Mouse (Mus musculus) c-Kit-negative CD71-positive TER-119-positive erythroid progenitor cells, embryonic 14.5 days (primary cell): ENCODE data around the gene Prkca.

Experiments
- DNase-seq: peaks from one replicate; pipeline ENCODE4 v3.0.0-alpha.2; 2013; ENCODE audit warnings: low read depth, low spot score

Prkca gene

DNA sequence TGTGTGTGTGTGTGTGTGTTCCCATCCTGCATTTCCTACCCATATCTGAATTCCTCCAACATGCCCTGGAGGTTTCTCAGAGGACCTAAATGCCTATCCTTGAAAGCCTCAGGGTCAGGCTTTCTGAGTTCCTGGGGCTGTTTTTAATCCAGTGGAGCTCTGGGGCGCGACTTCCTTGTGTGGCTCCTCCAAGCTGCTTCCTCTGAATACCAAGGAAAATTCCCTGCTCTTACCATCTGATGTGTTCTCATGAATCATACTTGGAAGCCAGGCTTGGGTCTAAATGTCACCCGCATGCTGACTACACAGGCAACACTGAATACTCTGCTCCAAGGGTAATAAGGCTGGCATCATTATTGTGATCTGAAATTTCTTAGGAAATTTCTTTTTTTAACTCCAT lies 279.3 kb downstream of the Prkca start:
- DNase-seq = no peak

DNA sequence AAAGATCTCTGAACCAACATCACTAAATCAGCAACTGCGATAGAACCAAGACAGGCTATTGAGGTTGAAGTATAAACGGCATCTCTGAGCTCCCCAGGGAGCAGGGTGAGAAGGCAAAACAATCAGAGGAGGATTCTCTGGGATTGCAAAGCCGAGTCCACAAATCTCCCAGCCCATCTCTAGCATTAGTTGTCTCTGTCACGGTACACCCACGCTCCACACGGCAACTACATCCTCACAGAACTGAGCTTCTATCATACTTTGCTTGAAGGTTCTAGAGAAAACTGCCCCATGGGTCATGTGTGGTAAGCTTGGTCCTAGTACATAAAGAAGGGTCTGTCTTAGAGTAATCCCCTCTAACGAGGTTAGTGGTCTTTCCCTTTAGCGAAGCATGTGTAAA lies 280.6 kb downstream of the Prkca start:
- no peak for DNase-seq

DNA sequence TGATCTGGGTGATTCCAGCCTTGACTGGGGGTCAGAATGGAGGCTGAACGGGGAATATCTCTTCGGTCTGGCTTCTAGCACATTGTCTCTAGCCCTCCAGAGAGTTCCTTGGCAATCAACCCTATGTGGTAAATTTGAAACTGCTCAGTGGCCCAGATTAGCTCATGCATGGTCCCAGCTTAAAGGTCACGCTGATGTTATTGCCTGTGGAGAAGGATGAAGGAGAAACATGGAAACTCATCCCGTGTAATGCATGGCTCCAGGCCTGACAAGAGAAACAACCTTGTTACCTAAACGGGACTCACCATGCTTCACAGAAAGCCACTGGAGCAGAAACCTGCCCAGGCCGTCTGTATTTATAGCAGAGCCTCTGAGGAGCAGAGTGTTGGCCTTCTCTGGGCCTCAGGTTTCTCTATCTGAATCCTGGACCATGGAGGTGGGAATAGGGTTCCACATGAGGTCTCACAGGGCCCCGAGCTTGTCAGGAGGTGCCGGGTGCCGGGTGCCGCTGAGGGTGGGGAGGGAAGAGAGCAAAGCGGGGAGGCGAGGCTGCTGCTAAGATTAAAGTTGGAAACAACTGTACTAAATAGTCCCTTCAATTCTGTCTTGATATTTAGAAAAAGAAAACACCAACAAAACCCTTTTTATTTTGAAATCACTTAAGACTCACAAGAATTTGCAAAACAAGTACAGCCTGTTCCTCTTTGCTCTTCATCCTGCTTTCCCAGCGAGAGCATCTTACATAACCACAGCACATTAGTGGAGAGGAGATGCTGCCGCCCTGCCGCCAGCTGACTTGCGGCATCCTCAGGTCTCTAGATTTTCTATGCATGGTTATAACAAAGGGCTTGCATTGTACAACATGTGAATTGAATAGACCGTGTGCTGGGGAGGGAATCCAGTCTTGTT lies 281.9 kb downstream of the Prkca start:
- no peak for DNase-seq

DNA sequence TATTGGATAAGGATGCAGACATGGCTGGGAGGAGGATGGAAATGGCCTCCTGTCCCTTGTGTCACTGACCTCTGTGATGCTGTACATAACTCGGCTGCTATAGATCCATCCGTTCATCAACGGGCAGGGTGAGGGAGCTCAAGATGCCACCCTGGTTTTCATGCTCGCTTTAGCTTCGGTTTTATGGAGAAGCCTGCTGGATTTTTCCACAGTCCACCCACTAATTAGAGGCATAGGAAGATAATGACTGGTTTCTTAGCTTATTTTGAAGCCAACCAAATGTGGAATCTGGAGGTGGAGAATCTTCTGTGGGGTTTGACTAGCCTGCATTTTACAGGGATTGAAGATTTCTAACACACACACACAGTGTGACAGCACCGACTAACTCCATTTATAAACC lies 286.6 kb downstream of the Prkca start:
- DNase-seq = no peak

DNA sequence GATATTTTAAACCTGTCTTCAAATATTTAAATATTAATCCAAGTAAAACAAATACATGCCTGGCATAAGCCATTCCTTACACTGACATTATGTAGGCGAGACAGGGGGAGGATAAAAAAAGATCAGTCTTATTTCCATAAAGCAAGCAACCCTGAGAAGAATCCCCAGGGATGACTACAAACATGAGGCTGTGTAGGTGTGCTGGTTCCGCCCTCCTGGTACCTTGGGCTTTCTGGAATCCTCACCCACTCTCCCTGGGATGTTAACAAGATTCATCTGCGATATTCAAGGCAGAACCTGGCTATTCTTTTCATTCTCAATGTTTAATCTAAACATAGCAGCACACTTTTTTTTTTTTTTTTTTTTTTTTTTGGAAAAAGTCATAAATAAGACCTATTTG lies 289.1 kb downstream of the Prkca start:
- DNase-seq = no peak

DNA sequence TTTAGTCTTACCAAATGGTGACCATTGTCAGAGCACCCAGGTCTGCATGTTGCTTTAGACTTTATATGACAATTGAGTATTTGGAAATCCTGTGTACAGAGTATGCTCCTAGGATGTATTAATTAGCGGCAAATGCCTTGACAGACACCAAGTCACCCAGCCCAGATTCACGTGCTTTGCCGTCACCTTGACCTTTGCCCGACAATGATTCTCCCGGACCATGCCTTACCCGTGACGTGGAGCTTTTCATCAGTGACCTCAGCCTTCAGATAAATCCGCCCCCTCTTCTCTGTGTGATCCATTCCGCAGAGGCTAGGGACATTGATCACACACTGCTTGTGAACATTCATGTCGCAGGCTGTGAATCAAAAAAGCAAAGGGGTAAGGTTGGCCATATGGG lies 290.0 kb downstream of the Prkca start:
- no peak for DNase-seq

DNA sequence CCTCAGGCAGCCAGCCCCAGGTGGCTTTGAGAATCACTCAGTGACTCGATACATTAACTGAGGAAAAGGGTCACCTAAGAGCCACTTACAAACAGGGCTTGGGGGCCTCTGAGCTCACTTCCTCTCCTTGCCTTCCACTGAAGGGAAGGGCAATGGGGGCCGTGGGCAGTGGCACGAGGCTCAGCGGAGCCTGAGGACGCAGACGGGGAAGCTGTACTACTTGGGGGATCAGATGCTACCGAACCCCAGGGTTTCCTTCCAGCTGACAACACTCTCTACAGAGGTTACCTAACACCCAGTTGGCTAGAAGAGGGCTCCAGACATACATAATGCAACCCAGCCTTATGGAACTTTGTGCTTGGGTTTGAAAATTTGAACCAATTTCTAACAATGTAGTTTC lies 302.1 kb downstream of the Prkca start:
- no peak for DNase-seq

DNA sequence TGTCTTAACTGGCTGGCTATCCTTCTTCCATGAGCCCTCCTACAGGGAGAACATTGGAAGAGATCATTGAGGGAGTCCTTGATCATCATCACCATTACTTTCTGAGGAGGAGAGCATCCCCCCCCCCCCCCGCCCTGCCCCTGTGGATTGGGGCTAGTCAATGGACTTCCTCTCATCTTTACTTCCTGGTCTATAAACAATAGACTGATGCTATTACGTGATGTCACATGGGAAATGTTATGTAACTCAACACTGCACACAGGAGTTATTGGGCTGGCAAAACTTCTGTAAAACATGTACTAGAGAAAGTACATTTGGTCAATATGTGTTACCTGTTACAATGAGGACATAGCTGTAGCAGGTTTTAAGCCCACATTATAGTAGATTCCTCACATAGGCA lies 302.9 kb downstream of the Prkca start:
- DNase-seq = no peak

DNA sequence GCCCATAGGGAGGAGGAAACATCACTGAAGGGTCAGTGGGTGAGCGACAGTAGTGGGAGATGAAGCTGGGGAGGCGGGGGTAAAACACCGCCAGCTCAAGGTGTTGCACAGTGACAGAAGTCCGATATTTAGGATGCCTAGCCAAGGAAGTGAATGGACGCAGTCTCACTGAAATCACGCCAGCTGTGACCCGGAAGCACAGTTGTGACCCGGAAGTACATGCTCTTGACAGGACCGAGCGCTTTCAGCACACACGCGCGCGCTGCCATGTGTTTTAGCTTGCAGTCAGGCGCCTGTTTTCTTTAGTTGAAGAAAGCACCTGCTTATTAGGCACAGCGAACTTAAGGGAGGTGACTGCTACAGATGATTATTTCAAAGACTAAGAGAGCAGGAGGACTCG lies 304.0 kb downstream of the Prkca start:
- no peak for DNase-seq

DNA sequence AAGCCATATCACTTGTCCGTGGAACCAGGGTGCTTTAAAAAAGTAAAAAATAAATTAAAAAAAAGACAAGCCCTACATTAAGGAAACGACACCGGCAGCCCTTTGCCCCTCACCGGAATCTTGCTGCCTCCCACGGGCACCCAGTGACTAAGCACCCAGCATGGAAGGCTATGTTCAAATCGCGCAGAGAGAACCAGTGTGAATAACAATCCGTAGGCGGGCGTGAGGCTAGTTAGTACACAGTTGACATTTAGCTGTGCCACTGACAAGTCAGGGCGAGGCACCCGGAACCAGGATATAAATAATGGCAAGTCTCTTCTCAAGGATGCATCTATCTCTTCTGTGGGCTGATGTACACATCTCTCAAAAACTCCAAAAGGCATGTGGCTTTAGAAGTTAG lies 304.7 kb downstream of the Prkca start:
- no peak for DNase-seq

DNA sequence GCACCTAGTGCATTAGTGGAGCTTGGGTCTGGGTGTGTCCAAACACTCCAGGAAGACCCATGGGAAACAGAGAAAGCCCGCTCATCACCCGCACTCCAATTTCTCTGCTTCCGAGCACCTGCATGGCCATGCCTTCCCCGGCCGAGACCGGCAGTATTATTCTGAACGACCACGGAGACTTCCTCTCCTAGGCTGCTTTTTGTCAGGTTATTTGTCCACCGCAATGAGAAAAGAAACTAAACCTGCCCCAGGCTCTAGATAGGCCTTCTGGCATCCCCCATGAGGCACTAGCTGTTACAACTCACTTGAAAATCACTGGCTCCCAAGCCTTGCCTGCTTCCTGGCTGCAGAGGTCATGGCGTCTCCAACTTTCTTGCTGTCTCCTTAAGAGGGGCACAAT lies 307.4 kb downstream of the Prkca start:
- DNase-seq = no peak

DNA sequence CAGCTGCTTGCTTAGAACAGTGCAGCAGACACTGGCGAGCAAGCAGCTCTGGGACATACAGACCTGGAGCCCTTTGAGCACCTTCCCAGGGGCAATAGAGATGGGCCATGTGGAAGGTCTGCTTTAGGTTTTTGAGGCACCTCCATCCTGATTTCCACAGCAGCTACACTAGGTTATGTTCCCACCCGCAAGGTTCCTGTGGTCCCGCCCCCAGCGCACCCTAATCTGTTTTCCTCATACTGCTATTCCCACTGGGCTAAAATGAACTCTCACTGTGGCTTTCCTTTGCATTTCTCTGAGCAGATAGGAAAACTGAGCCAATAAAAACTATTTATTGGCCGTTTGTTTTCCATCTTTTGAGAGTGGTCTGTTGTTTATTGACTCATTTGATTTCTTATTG lies 308.0 kb downstream of the Prkca start:
- no peak for DNase-seq

DNA sequence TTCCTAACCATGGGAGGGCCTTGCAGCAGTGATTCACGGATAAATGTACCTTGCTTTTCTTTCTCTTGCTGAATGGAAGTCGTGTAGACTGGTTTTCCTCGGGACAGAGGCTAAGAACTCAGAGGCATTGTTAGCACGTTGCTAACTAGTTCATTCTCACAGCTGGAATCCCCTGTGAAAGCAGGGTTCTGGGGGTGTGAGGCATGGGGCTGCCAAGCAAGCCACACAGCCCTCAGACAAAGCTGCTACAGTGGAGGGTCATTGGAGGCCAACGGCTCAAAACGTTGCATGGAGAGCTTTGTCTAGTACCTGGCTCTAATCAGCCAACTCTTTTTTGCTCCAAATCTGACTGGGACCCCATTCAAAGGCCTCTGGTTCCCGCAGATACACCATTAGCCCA lies 309.4 kb downstream of the Prkca start:
- DNase-seq = no peak

DNA sequence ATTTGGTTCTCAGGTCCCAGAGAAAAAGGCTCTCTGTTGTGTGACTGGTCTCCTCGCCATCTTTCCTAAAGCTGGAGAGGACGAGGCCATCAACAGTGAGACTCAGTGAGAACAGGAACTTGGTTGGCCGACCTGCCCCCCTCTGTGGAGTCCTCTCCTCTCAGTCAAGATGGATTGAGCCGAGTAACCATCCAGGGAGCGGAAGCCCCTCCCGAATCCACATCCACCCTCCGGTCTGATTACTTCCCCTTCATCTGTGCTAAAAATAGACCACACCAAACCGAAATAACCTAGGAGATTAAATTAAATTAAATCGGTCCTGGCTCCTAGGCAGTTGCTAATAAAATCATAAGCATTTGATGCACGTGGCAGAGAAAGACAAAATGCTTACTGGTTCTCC lies 311.2 kb downstream of the Prkca start:
- no peak for DNase-seq

DNA sequence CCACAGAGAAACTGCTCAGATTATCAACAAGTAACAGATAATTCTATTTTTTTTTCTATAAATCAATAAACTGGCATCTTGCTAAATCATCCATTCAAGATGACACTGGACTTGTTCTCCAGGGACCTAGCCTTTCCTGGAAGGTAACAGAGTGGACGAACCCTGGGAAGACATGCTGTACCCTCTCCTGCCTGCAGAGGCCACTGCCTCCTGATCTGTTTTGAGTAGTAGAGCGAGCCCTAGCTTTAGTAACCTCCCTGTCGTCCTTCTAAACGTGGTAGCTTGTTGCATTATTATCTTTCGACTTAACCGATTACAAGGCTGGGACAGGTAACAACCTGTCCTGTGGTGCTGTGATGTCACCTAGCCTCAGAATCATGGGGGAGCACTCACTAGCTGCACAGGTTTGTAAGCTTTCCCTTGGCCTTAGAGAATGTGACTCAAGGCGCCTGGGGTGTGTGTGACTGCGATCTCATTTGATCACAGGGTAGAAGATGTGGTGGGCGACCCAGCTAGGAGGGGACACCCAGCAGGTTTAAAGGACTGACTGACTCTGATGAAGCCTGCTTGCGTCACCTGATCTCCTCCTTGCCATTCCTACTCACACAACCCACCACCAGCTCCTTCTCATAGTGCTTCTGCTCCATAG lies 312.6 kb downstream of the Prkca start:
- no peak for DNase-seq

DNA sequence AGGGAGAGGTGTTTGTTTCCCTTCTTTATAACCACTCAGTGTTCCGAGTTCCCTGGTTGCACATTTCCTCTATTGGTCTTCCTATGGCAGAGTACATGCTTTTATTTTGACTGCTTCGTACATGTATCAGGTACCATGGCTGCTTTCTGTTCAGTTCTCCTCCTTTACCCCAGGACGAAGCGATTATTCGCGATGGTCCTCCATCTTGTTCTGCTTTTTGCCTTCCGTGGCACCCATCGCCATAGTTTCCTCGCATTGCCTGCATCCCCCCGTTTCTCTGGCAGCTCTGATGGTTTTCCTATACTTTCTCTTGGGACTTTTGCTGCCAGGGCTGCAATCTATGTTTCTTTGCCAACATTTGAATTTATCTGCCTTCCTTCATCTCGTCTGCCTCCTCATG lies 314.4 kb downstream of the Prkca start:
- no peak for DNase-seq

DNA sequence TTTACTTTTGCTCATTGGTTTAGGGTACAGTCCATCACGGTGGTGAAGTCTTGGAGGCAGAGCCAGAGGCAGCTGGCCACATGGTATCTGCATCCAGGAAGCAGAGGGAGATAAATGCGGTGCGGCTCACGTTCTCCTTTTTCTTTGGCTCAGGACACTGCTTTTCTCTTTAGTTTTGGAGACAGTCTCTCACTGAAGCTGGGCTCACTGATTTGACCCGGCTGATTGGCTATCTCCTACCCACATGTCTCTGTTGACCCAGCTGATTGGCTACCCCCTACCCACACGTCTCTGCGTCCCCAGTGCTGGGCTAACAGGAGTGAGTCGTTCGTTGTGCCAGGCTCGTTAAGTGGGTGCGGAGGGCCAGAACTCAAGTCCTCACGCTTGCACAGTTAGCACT lies 315.3 kb downstream of the Prkca start:
- no peak for DNase-seq

DNA sequence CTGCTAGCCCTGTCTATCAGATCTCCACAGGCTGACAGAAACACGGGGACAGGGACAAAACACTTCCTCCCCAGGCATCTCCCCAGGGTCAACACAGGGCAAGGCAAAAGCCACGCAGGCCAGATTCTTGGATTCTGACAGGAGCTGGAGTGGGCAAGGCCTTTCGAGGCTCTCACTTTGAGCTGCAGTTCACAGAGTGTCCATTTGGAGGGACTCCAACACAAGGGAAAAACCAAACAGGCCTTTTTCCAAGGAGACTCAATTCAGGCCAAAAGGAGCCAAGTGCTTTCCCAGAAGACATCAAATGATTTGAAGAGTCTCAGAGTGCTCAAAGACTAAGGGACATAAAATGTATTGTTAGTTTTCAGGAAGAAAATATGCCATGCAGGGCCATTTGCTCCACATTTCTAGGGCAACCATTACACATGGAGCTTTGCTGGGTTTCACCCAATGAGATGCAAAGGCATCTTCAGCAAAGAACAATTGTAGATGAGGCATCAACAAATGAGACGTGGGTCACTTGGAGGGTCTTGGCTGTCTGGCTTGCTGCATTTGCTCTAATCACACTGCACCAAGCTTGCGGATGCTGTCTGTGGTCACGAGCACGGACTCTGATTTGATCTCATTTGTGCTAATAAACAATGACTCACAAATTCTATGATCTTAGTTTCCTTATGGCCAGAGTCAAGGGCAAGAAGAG lies 317.9 kb downstream of the Prkca start:
- no peak for DNase-seq

DNA sequence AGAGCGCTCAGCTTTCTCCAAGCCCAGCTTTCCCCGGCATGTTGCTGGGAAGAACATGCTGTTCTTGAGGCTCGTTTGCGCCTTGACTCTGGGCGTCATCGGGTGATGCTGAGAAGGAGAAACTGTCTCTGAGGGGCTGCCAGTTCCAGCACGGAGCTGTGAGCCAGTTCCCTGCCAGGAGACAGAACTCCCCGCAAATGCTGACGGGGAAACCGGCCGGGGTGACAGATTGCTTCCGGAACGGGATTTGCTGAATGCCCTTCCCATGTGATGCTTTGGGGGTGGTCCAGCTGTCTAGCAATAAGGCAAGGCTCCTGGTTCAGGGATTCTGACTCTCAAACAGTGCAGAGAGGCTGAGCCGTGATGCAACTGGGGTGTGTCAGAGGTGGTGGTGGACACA lies 320.5 kb downstream of the Prkca start:
- DNase-seq = no peak

DNA sequence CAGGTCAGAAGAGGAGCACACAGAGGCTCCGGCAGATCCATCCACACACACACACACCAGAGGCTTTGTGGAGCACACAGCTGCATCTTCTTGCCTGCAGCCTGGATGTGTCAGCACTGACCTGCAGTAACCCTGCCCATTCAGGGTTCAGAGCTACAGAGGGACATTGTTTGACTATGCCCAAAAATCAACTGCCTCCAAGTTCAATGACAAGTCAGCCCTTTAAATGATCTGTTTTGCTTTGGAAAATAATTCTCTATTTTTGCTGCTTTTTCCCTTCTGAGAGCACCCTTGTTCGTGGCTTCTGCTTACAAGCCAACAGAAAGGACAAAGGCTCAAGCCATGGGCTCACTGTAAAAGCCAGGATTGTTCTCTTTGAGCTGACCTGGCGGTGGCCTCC lies 322.8 kb downstream of the Prkca start:
- DNase-seq = no peak

DNA sequence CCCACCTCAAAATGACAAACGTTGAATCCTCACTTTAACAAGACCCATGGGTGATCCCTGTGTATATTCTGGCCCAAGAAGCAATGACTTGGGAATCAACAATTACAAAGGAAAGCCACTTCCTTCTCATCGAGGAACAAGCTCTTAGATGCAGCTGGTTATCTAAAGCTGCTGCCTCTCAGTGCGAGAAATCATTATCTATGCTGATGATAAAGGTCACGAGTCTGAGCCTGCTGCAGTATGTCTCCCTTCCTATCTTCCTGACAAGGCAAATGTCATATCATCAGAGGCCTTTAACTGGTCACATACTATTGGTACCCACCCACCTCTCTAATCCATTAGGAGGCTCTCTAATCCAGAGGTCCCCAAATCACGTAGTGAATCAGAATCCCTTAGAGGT lies 328.4 kb downstream of the Prkca start:
- no peak for DNase-seq

DNA sequence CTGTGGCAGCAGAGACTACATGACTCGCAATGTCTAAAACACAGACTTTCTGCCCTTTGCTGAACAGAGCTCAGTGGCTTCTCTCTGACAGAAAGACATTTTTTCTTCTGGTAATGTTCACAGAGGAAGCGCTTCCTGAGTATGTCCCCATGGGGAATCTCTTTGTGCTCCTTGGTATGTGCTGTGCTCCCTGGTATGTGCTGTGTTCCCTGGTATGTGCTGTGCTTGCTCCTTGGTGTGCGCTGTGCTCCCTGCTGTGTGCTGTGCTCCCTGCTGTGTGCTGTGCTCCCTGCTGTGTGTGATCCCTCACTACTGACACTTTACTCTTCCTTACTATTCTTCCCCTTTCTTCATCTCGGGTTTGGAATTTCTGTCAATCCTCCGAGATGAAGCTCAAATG lies 330.3 kb downstream of the Prkca start:
- no peak for DNase-seq

DNA sequence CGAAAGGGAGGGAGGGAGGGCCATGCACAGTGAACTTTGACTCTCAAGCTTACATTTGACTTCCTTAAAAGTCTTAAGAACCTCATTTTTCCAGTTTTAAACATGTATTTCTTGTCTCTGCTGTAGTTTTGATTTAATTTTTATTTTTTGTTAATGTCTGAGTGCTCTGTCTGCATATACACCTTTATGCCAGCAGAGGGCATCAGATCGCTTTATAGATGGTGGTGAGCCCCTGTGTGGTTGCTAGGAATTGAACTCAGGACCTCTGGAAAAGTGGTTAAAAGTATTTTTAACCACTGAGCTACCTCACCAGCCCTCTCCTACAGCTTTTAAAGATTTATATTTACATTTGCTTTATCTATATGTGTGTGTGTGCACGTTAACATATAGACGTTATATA lies 333.3 kb downstream of the Prkca start:
- no peak for DNase-seq
